Mouse (Mus musculus): ENCODE results near the gene Aoc3.
"Not testable (repeated sequence)": the region's sequence is repeated elsewhere in the genome, so short reads cannot be mapped to it uniquely, and the experiment has no call there.

Gene Aoc3

DNA sequence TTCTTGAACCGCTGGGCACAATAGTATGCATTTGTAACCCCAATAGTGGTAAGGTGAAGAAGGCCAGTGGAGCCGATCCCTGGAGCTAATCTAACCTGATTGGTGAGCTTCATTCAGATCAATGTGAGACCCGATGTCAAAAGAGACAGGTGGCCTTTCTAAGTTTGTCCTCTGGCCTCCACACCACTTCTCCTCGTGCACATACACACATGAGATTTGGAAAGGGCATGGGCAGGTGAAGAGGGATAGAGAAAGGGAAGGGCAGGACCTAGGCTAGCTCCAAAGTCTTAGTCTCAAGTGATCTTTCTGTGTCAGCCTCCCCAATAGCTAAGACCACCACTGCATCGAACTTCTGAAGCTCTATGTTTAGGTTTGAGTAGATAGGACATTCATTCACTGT lies 39.7 kb downstream of the Aoc3 start:
- DNase-seq (ENCODE audit: low spot score) = no peak

DNA sequence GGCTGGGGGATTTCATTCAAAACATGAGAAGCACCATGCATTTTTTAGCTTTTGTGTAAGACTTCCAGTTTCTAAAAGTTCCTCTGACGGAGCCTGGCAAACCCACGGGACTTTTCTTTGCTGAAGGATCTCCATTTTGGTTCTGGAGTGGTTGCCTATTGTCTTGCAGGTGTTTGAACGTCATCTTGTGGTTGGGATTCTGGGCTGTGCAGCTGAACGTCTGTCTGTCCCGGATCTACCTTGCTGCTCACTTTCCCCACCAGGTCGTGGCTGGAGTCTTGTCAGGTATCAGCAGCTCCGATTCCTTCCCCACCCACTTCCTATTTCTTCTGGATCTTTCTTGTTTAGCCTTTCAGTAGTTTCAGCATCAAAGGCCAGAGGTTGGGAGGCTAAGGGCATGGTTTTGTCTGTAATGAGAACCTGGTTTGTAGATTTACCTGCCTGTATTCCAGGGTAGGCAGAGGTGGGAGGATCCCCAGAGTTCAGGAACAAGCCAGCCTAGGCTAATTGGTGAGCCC lies 44.1 kb downstream of the Aoc3 start:
- DNase-seq (ENCODE audit: low spot score) = no peak

DNA sequence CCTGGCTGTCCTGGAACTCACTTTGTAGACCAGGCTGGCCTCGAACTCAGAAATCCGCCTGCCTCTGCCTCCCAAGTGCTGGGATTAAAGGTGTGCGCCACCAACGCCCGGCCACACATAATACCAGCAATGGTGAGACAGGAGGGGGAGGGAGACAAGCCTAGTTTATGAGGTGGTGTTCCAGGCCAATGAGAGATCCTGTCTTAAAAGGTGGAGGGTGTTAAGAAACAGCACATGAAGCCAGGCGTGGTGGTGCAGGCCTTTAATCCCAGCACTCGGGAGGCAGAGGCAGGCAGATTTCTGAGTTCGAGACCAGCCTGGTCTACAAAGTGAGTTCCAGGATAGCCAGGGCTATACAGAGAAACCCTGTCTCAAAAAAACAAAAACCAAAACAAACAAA lies 47.8 kb downstream of the Aoc3 start:
- not testable (repeated sequence) for DNase-seq (ENCODE audit: low spot score)

DNA sequence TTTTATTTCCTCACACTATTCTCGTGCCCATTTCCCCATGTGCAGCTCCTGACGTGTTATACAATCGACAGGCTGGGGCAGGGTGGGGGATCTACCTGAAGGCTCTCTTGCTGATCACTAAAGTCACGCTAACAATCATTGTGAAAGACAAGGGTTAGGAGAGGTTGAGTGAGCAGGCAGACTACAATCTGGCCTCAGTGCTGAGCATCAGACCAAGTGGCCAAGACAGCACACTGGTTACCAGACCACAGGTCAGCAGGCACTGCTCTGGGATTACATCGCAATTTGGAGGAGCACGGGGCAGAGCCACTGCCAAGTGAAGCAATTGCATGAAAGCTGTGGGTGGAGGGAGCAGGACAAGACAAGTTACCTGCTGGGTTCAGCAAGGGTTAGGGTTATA lies 48.5 kb downstream of the Aoc3 start:
- DNase-seq (ENCODE audit: low spot score) = no peak

DNA sequence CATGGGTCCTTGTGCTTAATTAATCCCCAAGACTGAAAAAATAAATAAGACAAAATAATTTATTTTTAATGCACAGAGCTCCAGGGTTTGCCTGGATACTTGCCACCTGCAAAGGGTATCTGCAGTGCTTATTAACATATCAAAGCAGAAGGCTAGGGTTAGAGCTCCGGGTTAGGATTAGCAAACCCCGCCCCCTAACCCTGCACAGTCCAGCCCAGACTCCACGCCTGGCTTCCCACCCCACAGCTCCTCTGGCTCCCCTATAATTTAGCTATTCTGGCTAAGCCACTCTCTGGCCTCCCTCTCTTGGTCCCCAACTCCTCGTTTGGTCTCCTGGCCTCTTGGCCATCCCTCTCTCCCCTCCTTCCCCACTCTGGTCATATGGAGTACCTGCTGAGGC lies 51.4 kb downstream of the Aoc3 start:
- no peak for DNase-seq (ENCODE audit: low spot score)

Data from yolk sac, embryonic 10.5 days (tissue).